Mouse (Mus musculus): ENCODE measurements around the gene Slc7a4. TPM values are rescaled to one million over a fixed set of nuclear protein-coding genes. Genes with fewer than 3 reads are reported as not detected.

The Slc7a4 gene
- total RNA-seq, 2 experiments from 2014 or later = 48.1 to 53.6 TPM

- intact Hi-C loops (cut with DNase I) = no loop called here
- no peak for DNase-seq
Observed at GRCm38 (mm10) chr16:17527606-17528005, 55.4 kb downstream of the Slc7a4 start.

DNA sequence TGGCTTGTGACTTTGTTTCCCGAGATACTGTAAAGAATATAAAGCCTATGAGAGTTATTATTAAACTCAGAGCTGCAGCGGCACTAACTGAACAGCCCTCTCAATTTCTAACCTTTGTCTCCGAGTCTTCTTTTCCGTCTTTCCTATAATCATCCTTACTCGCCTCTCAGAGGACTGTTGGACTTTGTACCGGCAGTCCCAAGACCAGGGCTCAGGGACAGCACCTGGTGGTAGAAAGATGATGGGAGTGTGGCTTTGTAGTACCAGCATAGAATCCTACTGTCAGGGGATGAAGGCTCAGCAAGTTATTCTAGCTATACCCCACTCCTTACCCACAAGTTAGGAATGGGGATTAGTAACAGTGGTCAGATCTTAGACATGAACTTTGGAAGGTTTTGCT is 56.8 kb downstream of the Slc7a4 start:
- no peak for DNase-seq
- intact Hi-C loops (cut with DNase I) = no loop called here

DNA sequence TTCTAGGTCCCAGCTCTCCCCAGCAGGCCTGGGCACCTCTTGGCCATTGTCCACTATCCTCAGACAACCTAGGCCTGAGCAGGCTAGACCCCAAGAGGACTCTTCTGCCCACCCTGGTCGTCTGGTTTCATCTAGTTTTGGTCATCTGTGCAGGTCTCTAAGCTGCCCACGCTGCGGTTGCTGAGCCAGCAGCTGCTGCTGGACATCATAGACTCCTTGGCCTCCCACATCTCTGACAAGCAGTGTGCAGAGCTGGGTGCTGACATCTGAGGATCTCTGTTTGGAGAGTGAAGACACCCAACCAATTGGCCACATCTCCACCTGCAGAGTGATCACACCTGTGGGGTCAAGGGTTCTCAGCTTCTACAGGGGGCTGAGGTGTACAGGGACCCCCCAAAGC is 57.5 kb downstream of the Slc7a4 start:
- DNase-seq = no peak
- intact Hi-C loops (cut with DNase I) = no loop called here

GRCm38 (mm10) chr16:17524156-17524555 is 58.9 kb downstream of the Slc7a4 start:
- intact Hi-C loops (cut with DNase I) = no loop called here
- no peak for DNase-seq

Other genes starting within 250 kb of the Slc7a4 start
- 10 to 100 TPM; 33.7 to 35.0 TPM for gene Snap29, start 177.2 kb downstream of the Slc7a4 start, total RNA-seq (2021)
- gene Pi4ka, start 176.9 kb downstream of the Slc7a4 start, total RNA-seq (2021) = 100 to 1,000 TPM; 150 to 152 TPM
- gene Crkl, start 131.2 kb downstream of the Slc7a4 start, total RNA-seq (2021) = 10 to 100 TPM; 35.7 to 35.8 TPM
- 10 to 100 TPM in 1 of 2 experiments, 1 to 10 TPM in 1; 9.3 to 13.6 TPM for gene Aifm3, start 93.6 kb downstream of the Slc7a4 start, total RNA-seq (2021)
- gene Lztr1, start 74.5 kb downstream of the Slc7a4 start, total RNA-seq (2021) = 100 to 1,000 TPM; 158 to 182 TPM
- gene Thap7, start 52.1 kb downstream of the Slc7a4 start, total RNA-seq (2021) = 10 to 100 TPM; 34.5 to 36.4 TPM
- gene Lrrc74b, start 22.0 kb downstream of the Slc7a4 start, total RNA-seq (2021) = 1 to 10 TPM in 1 of 2 experiments, under 1 TPM in 1; 0.68 to 1.4 TPM
- under 1 TPM; 0.36 to 0.68 TPM for gene P2rx6, start 21.3 kb downstream of the Slc7a4 start, total RNA-seq (2021)
- gene Smpd4, start 36.1 kb upstream of the Slc7a4 start, total RNA-seq (2021) = 10 to 100 TPM; 49.9 to 51.7 TPM
- gene Ccdc74a, start 63.3 kb upstream of the Slc7a4 start, total RNA-seq (2021) = 10 to 100 TPM; 17.5 to 20.9 TPM
- 10 to 100 TPM; 78.9 to 80.8 TPM for gene Med15, start 149.7 kb upstream of the Slc7a4 start, total RNA-seq (2021)
- 10 to 100 TPM; 86.2 to 95.3 TPM for gene Klhl22, start 176.4 kb upstream of the Slc7a4 start, total RNA-seq (2021)
- gene Scarf2, start 214.1 kb upstream of the Slc7a4 start, total RNA-seq (2021) = 1 to 10 TPM; 5.6 to 6.3 TPM
- gene B830017H08Rik, start 249.9 kb upstream of the Slc7a4 start, total RNA-seq (2021) = 1 to 10 TPM; 3.9 to 4.3 TPM